Mouse (Mus musculus) T-helper 17 cell (primary cell): ENCODE measurements around the gene Ddias.
"Not testable (repeated sequence)": the region's sequence is repeated elsewhere in the genome, so short reads cannot be mapped to it uniquely, and the experiment has no call there.

Source experiments
- in situ Hi-C, 2 experiments: fragments of 300-600 bp; cut with MboI, MseI; formaldehyde crosslinking; loops; 1 replicate in 1 of 2; 2 replicates in 1 of 2; pipeline ENCODE4 v1.15.1; 2025; ENCODE audit warnings: high pct_unique_total_duplicates in 2 of 2

Ddias gene

GRCm38 (mm10) chr7:92874116-92874675 lies at the start of gene Ddias, which contains the start of gene Prcp:
Ddias (minus strand) TSS chr7:92874247.
Prcp (plus strand) TSS chr7:92874470.
- in situ Hi-C loops: loop anchor here (5.0 to 10.0 kb wide), 6 partner anchors 127 to 769 kb away; partner anchors contain the start of genes Ankrd42 (in 2 of the 2) and Ccdc90b (in 1 of the 2)

GRCm38 (mm10) chr7:92920857-92921172 lies 46.8 kb upstream of the Ddias start:
- in situ Hi-C loops: no loop called here

- in situ Hi-C loops: no loop called here
Measured at GRCm38 (mm10) chr7:92920172-92920856, 46.3 kb upstream of the Ddias start.

- in situ Hi-C loops: not testable (repeated sequence)
Measured at GRCm38 (mm10) chr7:92904285-92904684, 30.2 kb upstream of the Ddias start.

DNA sequence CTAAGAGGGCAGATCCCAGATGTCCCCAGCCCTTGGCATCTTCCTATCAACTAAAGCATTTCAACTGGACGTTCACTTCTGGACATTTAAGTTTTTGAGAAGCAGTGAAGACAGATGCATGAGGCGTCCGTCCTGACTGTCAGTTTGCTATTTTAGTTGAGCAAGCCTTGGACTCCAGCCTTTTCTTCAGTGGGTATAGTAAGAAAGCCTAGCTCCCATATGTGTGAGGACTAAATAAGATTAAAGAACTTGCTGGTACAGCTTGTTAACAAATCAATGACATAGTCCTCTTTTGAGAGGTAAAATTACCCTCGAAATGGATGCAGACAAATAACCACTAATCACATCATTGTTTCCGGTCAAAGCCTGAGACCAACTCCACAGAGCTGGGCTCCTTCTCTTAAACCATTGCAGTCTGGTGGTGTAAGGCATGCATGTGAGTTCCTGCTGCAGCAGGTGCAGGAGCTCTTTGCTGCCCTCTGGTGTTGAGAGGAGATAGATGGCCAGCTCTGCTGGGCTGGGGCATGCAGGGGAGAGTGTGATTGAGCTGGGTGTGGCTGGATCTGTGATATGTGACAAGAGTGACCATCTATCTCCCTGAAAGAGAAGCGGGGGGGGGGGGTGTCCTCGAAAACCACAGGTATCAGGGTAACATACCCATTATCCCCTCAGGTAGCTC lies 29.5 kb upstream of the Ddias start:
- in situ Hi-C loops: no loop called here

- in situ Hi-C loops: no loop called here
Measured at GRCm38 (mm10) chr7:92897021-92897420, 23.0 kb upstream of the Ddias start.

GRCm38 (mm10) chr7:92896036-92896435 lies 22.0 kb upstream of the Ddias start:
- in situ Hi-C loops: no loop called here

DNA sequence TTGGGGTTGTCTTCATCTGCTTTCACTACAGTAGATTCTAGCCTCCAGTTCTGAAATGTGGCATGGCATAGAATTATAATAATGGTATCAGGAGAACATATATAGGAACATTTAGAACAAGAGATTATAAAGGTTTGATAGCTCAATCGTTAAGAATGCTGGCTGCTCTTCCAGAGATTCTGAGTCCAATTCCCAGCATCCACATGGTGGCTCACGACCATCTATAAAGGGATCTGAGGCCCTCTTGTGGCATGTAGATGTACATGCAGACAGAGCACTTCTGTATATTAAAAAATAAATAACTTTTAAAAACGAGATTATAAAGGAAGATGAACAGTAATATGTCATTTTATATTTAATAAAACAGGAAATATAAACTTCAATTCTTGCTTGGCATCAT lies 19.4 kb upstream of the Ddias start:
- in situ Hi-C loops: no loop called here

DNA sequence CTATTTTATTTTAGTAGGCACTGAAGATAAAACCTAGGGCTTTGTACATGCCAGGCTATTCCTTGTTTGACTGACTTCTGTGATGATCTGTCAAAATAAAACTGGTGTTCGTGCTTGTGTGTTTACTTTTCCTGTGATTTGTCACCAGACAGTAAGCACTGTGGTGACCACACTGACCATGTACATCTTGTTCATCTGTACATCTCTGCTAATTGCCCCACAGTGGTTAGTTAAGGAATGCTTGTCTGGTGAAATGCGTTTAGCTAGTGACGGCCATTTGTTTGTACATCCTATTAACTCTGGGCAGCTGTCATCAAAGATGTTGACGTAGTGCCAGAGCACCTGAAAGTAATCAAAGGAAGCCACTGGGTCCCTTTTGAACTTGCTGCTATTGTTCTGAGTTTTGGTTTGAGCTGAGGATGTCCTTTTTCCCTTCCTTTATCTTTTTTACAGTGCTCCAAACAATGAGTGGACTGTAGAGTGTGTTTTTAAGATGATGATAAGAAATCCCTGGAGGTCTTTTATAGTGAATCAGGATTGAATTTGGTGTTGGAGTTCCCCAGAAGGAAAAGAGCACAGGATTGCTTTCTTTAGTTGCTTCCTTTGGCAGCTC lies 16.7 kb upstream of the Ddias start:
- in situ Hi-C loops: no loop called here

DNA sequence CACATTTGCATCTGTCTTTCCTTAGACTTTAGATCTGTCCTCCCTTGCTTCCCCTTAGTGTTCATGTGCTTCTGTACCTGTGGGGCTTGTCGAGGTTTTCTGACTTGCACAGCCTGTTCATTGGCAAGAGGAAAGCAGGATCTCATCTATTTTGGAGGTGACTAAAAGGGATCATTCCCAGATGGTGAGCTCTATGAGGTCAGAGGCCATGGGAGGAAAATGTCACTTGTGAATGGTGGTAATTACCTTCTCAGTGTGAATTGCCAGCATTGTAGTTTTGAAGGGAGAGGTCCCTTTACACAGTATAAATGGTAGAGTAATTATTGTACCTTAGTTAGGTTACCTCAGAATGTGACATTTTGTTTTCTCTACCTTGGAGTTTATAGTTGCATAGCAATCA lies 16.2 kb upstream of the Ddias start:
- in situ Hi-C loops: no loop called here

GRCm38 (mm10) chr7:92887230-92887629 lies 13.2 kb upstream of the Ddias start:
- in situ Hi-C loops: no loop called here

DNA sequence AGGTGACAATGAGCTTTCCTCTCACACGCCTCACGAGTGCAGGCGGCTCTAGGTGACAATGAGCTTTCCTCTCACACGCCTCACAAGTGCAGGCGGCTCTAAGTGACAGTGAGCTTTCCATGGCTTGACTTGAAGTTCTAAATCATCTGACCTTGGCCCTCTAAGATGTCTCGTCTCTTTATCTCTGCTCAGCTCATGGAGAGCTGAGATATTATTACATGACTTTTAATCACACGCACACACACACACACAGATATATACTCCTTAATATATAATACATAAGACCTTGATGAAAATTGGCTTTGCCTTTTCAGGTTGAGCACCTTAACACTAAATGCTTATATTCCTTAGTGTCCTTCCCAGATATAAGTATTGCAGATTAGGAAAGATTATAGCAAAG lies 12.8 kb upstream of the Ddias start:
- in situ Hi-C loops: no loop called here

- in situ Hi-C loops: no loop called here
Measured at GRCm38 (mm10) chr7:92884998-92885660, 11.1 kb upstream of the Ddias start.

DNA sequence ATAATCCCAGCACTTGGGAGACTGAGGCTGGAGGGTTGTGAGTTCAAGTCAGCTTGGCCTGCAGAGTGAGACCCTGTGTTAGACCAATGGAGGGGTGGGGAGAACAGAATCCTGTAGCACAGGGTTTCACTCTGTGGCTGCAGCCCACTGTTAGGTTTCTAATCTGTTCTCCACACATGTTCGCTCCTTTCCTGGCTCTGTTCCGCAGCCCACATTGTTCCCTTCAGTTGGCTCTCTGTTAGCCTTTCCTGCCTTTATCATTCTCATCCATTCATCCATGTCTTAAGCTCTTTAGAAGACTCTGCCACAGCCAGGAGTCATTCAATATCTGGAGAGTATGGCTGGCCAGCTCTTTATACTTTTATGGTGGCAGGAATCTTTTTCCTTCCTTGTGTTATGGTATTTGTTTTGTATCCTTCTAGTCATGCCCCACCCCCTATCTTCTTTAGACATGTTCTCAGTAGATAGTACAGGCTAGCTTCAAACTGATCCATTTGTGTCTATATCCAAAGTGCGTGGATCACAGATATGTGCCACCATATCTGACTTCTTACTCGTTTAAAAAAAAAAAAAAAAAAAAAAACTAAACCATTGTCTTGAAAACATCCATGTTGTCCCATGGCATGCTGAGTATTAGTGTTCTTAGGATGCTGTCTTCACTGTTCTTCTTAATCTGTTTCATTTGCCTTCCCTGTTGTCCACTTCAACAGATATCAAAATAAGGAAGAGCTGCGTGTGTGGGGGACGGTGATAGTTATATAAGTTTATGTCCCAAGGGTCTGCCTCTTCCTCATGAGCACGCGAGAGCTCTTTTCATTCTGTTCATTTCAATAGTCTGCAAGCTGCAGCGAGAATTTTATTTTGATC lies 10.0 kb upstream of the Ddias start:
- in situ Hi-C loops: no loop called here

- in situ Hi-C loops: loop anchor here in 1 of 2 experiments (10.0 kb wide), 3 partner anchors 244 to 774 kb away; partner anchors contain the start of genes Ankrd42 and Ccdc90b
Measured at GRCm38 (mm10) chr7:92878575-92879285, 4.7 kb upstream of the Ddias start.

DNA sequence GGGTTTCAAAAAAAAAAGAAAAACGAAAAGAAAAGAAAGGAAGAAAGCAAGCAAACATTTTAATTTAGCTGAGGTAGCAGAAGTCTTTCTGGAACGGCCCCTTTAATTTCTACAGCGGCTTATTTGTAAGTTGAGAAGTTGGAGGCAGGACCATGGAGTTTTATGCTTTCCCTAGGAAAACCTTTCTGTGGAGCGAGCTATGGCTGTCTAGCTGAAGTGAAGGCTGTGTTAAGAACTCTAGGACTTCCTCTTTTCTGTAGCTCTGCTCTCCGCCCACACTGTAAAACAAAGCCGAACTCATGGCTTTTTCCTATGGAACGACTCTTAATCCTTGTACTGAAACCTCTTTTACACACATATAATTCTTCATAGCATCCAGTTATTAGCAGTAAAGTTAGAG lies 2.5 kb upstream of the Ddias start:
- in situ Hi-C loops: loop anchor here in 1 of 2 experiments (10.0 kb wide), 3 partner anchors 242 to 772 kb away; partner anchors contain the start of genes Ankrd42 and Ccdc90b

GRCm38 (mm10) chr7:92876066-92876465 lies 2.0 kb upstream of the Ddias start:
- in situ Hi-C loops: loop anchor here in 1 of 2 experiments (10.0 kb wide), 3 partner anchors 241 to 771 kb away; partner anchors contain the start of genes Ankrd42 and Ccdc90b

GRCm38 (mm10) chr7:92874761-92875408 lies 838 bp upstream of the Ddias start:
- in situ Hi-C loops: loop anchor here (5.0 to 10.0 kb wide), 6 partner anchors 128 to 770 kb away; partner anchors contain the start of genes Ankrd42 (in 2 of the 2) and Ccdc90b (in 1 of the 2)

DNA sequence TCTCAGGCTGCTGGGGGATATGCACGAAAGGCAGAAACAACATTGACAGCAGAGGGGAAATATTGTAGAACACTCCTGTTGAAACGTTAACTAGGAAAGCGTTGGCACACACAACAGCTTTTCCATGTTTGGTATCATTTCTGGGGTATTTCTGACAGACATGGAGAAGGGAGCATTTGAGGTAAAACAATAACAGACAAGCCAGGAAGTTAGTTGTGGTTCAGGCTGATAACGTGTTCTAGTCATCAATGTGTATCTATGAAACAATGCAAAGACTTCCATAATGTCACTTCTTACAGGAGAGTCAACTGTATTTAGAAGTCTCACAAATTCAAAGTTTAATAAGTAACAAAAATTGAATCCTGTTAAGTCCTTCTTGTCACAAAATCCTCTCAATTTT lies 2.5 kb downstream of the Ddias start:
- in situ Hi-C loops: loop anchor here (5.0 to 10.0 kb wide), 6 partner anchors 124 to 767 kb away; partner anchors contain the start of genes Ankrd42 (in 2 of the 2) and Ccdc90b (in 1 of the 2)
